Mouse (Mus musculus): Measurements from ENCODE around the gene Zfp664. TPM values are rescaled to one million over a fixed set of nuclear protein-coding genes. Genes with fewer than 3 reads are reported as not detected.

Zfp664 gene
- polyA plus RNA-seq (2017; shearing (Covaris generic)): 42.0 TPM

GRCm38 (mm10) chr5:124862013-124862866, at the start of gene Zfp664, which contains the start of gene Ccdc92:
Gene Zfp664 (plus strand): TSS chr5:124862691.
Gene Ccdc92 (minus strand): TSS chr5:124862424.

Other genes with a start within 250 kb of the Zfp664 start
- 101 TPM for gene Atp6v0a2, start 234.1 kb upstream of the Zfp664 start, polyA plus RNA-seq (2017; shearing (Covaris generic))
- gene Dnah10, start 137.6 kb upstream of the Zfp664 start, polyA plus RNA-seq (2017; shearing (Covaris generic)): not detected
- 17.7 TPM for gene Ccdc92, start 267 bp upstream of the Zfp664 start, polyA plus RNA-seq (2017; shearing (Covaris generic))
- not detected for gene Rflna, start 140.5 kb downstream of the Zfp664 start, polyA plus RNA-seq (2017; shearing (Covaris generic))